Mouse (Mus musculus) limb, embryonic 11.5 days (tissue): ENCODE measurements around the gene Gtpbp8. TPM values are rescaled to one million over a fixed set of nuclear protein-coding genes. Genes with fewer than 3 reads are reported as not detected.

Experiments
- ATAC-seq: fragments of 200-750 bp; cut with Nextera tagmentation; 2 replicates; pipeline ENCODE4 v1.8.0; 2017; ENCODE audit warnings: low read depth; ENCODE audit not compliant: insufficient number of reproducible peaks, low FRiP score, low TSS enrichment
- DNase-seq: peaks from one replicate; pipeline ENCODE4 v3.0.0-alpha.2; 2015; ENCODE audit warnings: low spot score
- H3K27ac ChIP-seq: fragments of 300-500 bp; sonication (generic); replicated peaks from 2 replicates; pipeline ENCODE4 v1.5.1; 2014; ENCODE audit warnings: low read depth, mild to moderate bottlenecking, low read length
- H3K27me3 ChIP-seq: fragments of 300-500 bp; sonication (generic); 2 replicates; pipeline ENCODE4 v1.6.1; 2014; ENCODE audit warnings: mild to moderate bottlenecking, low read length, mixed read lengths; ENCODE audit not compliant: control insufficient read depth, insufficient read depth
- H3K36me3 ChIP-seq: fragments of 300-500 bp; sonication (generic); 2 replicates; pipeline ENCODE4 v1.6.1; 2014; ENCODE audit warnings: mild to moderate bottlenecking, low read length, moderate library complexity, mixed read lengths; ENCODE audit not compliant: control insufficient read depth, insufficient read depth
- H3K4me1 ChIP-seq: fragments of 300-500 bp; sonication (generic); 2 replicates; pipeline ENCODE4 v1.6.1; 2014; ENCODE audit warnings: low read length, mixed read lengths; ENCODE audit not compliant: control insufficient read depth, insufficient read depth
- H3K4me2 ChIP-seq: fragments of 300-500 bp; sonication (generic); 2 replicates; pipeline ENCODE4 v1.6.1; 2014; ENCODE audit warnings: low read depth, mild to moderate bottlenecking, moderate library complexity; ENCODE audit not compliant: severe bottlenecking
- H3K4me3 ChIP-seq: fragments of 300-500 bp; sonication (generic); 2 replicates; pipeline ENCODE4 v1.5.1; 2014; ENCODE audit warnings: low read depth, low read length
- H3K9ac ChIP-seq: fragments of 300-500 bp; sonication (generic); 2 replicates; pipeline ENCODE4 v1.6.1; 2014; ENCODE audit warnings: mild to moderate bottlenecking, low read length
- H3K9me3 ChIP-seq: fragments of 300-500 bp; sonication (generic); 2 replicates; pipeline ENCODE4 v1.6.1; 2016; ENCODE audit warnings: low read length; ENCODE audit not compliant: control insufficient read depth
- WGBS: fragments of 180-500 bp; shearing (Covaris S2); extraction: QIAGEN DNeasy Blood & Tissue Kit; methylation state at CpG from one replicate; pipeline ENCODE4 v1.1.7; 2014; 5-methylcytosine and 5-hydroxymethylcytosine counted together
- polyA plus RNA-seq: library from polyadenylated mRNA; unstranded; fragments of >200 nt; fragmentation: Nextera tagmentation; extraction: Ambion mirVana; gene quantifications from 2 replicates; pipeline ENCODE4 v1.2.1, GENCODE M21; 2014

Gtpbp8 gene
- polyA plus RNA-seq, 1 experiment from 2014 or later: 26.4 TPM

DNA sequence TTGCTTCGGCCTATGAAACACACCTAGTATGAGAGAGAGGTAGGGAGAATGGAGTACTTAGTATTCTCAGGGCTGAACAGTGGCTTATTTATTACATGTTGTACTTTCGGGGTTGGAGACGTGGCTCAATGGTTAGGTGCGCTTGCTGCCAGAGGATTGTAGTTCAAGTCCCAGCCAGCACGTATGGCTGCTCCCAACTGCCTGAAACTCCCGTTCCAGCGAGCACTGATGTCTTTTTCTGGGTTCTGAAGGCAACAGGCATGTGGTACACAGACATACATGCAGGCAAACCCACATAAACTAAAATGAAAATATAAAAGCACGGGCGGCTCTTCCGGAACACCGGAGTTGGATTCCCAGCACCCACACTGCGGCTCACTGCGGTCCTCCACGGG lies 695 bp downstream of the Gtpbp8 start:
- H3K4me3 ChIP-seq: peak overlapping the region; percentile 88
- peak overlapping the region; percentile 92 for H3K9ac ChIP-seq
- H3K4me1 ChIP-seq: peaks cover 6% of the 10 kb centered on the region
- DNase-seq (peak; percentile 38), ATAC-seq (no peak; the same call in 1 of the 2 replicates)
- H3K36me3 ChIP-seq: no peaks in the 10 kb centered on the region; the same call in 1 of the 2 replicates
- H3K27ac ChIP-seq: peak overlapping the region; percentile 90
- peak overlapping the region; percentile 77 for H3K4me2 ChIP-seq
- H3K9me3 ChIP-seq: no peaks in the 10 kb centered on the region
- 7% methylated on average over 14 of the region's 14 CpGs for WGBS
- no peaks in the 10 kb centered on the region for H3K27me3 ChIP-seq

DNA sequence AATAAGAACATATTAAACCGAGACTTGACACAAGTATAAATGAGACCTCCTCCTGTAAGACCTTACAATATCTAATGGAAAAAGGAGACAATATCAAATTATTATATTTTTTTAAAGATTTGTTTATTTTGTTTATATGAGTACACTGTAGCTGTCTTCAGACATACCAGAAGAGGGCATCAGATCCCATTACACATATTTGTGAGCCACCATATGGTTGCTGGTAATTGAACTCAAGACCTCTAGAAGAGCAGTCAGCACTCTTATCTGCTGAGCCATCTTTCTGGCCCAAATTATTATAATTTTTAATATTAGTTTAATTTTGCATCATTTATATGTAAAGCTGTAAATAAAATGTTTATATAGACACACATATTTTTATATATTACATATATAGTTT lies 3.4 kb downstream of the Gtpbp8 start:
- no peak overlapping the region for H3K27ac ChIP-seq
- H3K4me1 ChIP-seq: peaks cover 6% of the 10 kb centered on the region
- no peaks in the 10 kb centered on the region for H3K9me3 ChIP-seq
- H3K4me2 ChIP-seq: no peak overlapping the region
- no peak for DNase-seq
- ATAC-seq: no peak
- 94% methylated on average over 1 of the region's 1 CpGs for WGBS
- no peak overlapping the region for H3K9ac ChIP-seq
- peaks cover 4% of the 10 kb centered on the region; the same call in 1 of the 2 replicates for H3K36me3 ChIP-seq
- no peak overlapping the region for H3K4me3 ChIP-seq
- H3K27me3 ChIP-seq: no peaks in the 10 kb centered on the region

DNA sequence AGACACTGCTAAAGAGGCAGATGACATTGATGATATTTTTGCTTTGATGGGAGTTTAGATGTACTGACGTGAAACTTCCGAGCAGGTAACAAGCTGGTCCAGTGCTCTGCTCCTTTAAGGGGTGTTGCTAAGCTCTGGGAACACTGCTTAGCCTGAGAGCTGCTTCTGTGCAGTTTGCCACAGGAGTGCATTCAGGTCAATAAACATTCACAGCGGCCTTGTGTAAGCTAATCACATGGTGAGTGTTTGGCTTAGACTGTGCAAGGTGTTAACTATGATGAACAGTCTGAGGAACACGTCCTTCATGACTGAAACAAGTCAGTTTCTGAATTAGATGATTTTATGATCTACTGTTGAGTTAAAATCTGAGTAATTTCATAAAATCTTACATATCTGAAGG lies 10.0 kb downstream of the Gtpbp8 start:
- 83% methylated on average over 4 of the region's 4 CpGs for WGBS
- no peak for ATAC-seq

DNA sequence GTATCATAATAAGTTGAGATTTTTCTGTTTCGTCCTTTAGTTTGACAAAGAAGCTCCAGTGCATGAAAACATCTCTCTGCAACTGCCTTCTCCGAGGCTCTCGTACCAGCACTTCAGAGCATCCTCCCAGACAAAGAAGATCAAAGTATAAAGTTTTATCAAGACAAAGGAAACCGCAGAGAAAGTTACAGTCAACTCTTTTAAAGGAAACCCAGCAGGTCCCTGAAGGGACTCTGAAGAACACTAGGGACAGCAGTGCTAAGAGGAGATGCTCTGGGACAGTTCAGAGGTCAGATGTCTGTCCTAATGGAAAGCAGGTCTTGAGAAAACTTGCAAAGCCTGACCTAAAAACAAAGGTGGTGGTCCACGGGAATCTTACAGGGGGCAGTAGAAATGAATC lies 10.5 kb downstream of the Gtpbp8 start:
- H3K9ac ChIP-seq: no peak overlapping the region
- H3K36me3 ChIP-seq: peaks cover 27% of the 10 kb centered on the region
- no peak overlapping the region for H3K27ac ChIP-seq
- no peaks in the 10 kb centered on the region for H3K27me3 ChIP-seq
- no peaks in the 10 kb centered on the region for H3K9me3 ChIP-seq
- DNase-seq: no peak
- no peak for ATAC-seq
- H3K4me2 ChIP-seq: no peak overlapping the region
- no peaks in the 10 kb centered on the region for H3K4me1 ChIP-seq
- 89% methylated on average over 5 of the region's 5 CpGs for WGBS
- no peak overlapping the region for H3K4me3 ChIP-seq

More for the DNA sequence above, 10.0 kb downstream of the Gtpbp8 start:
- H3K4me2 ChIP-seq: no peak overlapping the region
- H3K36me3 ChIP-seq: peaks cover 26% of the 10 kb centered on the region
- no peak overlapping the region for H3K9ac ChIP-seq
- H3K27ac ChIP-seq: no peak overlapping the region
- no peaks in the 10 kb centered on the region for H3K27me3 ChIP-seq
- H3K9me3 ChIP-seq: no peaks in the 10 kb centered on the region
- H3K4me3 ChIP-seq: no peak overlapping the region
- H3K4me1 ChIP-seq: no peaks in the 10 kb centered on the region
- no peak for DNase-seq

DNA sequence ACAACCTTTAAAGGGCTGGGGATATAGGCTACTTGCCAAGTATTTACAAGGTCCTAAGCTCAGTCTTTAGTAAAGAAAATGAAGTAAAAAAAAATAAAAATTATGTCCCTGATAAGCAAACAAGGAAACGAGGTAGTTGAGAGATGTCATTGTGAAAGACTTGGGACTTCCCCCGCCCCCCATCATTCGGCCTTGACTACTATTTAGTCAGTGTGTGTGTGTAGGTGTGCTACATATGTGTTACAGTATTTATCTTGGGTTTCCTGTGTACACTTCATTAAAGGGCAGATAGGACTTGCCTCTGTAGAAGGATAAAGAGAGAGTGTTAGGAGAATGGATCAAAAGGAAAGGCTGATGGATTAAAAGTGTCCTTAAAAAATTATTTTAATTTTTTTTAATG lies 12.1 kb downstream of the Gtpbp8 start:
- H3K36me3 ChIP-seq: peaks cover 28% of the 10 kb centered on the region
- DNase-seq: no peak
- no peak overlapping the region for H3K4me2 ChIP-seq
- no peak overlapping the region for H3K4me3 ChIP-seq
- no peak overlapping the region for H3K27ac ChIP-seq
- H3K4me1 ChIP-seq: no peaks in the 10 kb centered on the region
- no peaks in the 10 kb centered on the region for H3K27me3 ChIP-seq
- no peaks in the 10 kb centered on the region for H3K9me3 ChIP-seq
- 94% methylated on average over 3 of the region's 3 CpGs for WGBS
- no peak for ATAC-seq
- no peak overlapping the region for H3K9ac ChIP-seq

DNA sequence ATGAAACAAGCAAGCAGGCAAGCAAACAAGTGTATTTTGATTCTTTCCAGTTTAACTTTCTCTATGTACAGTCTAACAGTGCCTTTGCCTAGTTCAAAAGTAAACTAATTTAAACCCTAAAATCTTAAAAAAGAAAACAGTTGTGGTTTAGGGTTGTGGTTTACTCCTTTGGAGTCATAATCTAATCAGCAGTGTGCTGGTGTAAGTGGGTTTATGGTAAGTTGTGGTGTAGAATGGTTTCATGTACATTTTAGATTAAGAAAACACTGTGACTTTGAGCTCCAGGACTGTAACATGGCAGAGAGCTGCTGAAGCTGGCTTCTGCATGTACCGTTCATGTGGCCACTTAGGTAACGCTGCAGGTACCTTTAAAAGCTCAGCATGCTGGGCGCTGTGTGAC lies 18.6 kb downstream of the Gtpbp8 start:
- Histone ChIP-seq H3K4me2 (no peak overlapping the region), H3K27me3 (no peaks in the 10 kb centered on the region), H3K36me3 (peaks cover 11% of the 10 kb centered on the region; the same call in 1 of the 2 replicates), H3K4me1 (0 out of 2 replicates have a peak, but pooled peaks cover 4% of the 10 kb centered on the region), H3K4me3 (no peak overlapping the region), H3K9ac (no peak overlapping the region), H3K27ac (no peak overlapping the region), H3K9me3 (no peaks in the 10 kb centered on the region)
- 96% methylated on average over 3 of the region's 3 CpGs for WGBS
- ATAC-seq (no peak), DNase-seq (no peak)

DNA sequence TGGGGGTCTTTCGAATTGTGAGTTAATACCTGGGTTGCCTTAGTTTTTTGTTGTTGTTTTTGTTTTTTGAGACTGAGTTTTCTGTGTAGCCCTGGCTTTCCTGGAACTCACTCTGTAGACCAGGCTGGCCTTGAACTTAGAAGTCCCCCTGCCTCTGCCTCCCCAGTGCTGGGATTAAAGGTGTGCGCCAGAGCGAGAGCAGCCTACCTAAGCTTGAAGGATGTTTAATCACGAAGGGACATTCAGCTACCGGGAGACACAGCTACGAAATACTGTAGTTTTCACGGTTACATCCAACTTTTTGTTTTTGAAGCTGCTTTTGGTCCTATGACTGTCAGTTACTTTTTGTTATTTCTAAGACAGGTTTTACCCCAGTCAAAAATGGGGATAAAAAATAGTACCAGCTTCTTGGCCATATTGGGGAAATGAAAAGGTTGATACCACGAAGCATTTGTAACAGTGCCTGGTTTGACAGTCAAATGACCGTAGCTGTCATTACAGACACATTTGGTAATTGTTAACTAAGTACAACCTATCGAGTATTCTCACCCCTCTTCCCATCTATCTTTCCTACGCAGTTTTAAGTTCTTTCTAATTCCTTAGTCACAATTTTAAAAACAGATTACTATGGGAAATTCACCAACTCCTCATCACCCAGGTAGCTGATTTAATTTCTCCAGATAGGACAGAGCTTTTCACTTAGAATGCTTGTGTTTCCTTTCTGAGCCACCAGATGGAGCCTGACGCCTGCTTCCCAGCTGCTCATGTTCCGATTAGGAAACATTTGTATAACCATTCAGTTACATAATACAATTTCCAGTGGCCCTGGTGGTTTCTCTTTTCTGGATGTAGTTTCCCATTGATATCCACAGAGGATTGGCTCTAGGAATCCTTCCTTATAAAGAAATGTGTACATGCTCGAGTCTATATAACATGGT lies 20.6 kb downstream of the Gtpbp8 start:
- WGBS: 47% methylated on average over 14 of the region's 14 CpGs
- Histone ChIP-seq H3K27me3 (no peaks in the 10 kb centered on the region), H3K4me3 (peak overlapping the region; percentile 81), H3K9ac (peak overlapping the region; percentile 92; the same call in 1 of the 2 replicates), H3K27ac (no peak overlapping the region), H3K4me1 (0 out of 2 replicates have a peak, but pooled peaks cover 4% of the 10 kb centered on the region), H3K4me2 (peak overlapping the region; percentile 78), H3K9me3 (no peaks in the 10 kb centered on the region), H3K36me3 (peaks cover 2% of the 10 kb centered on the region; the same call in 1 of the 2 replicates)
- peak; percentile 72 for DNase-seq
- no peak for ATAC-seq

DNA sequence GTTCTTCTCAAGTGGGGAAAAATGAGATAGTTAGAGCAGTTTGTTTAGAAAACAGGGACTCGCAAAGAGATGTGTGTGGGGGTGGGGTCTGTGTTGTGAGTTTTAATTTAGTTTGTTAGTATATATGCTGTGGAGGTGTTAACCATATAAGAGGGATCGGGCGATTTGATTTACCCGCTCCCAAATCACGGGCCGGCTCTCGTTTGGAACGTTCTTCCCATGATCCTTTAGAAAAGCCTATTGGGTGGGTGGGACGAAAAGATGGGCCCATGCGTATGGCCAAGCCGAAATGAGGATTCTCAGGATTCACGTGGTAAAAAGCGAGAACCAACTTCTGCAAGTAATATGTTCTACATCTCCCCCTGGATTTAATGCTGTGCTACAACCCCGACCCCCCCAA lies 21.3 kb downstream of the Gtpbp8 start:
- WGBS: under 1% methylated on average over 14 of the region's 14 CpGs
- Histone ChIP-seq H3K27me3 (no peaks in the 10 kb centered on the region), H3K9ac (peak overlapping the region; percentile 92), H3K36me3 (peaks cover 2% of the 10 kb centered on the region; the same call in 1 of the 2 replicates), H3K4me2 (peak overlapping the region; percentile 78), H3K27ac (peak overlapping the region; percentile 73), H3K4me3 (peak overlapping the region; percentile 81), H3K4me1 (0 out of 2 replicates have a peak, but pooled peaks cover 4% of the 10 kb centered on the region), H3K9me3 (no peaks in the 10 kb centered on the region)
- DNase-seq (peak; percentile 75), ATAC-seq (peak; percentile 22; the same call in 1 of the 2 replicates)
